Mouse (Mus musculus) liver, postnatal 0 days (tissue): ENCODE results near the gene Gm49711.

Experiments used
- CTCF ChIP-seq: sonication (generic); IDR thresholded peaks from 2 replicates; pipeline ENCODE4 v1.5.1; 2016; ENCODE audit warnings: antibody characterized with exemption, low read depth
- EP300 ChIP-seq: IDR thresholded peaks from 2 replicates; pipeline ENCODE4 v1.6.1; 2016; ENCODE audit warnings: antibody characterized with exemption, low read depth, mild to moderate bottlenecking

- TF ChIP-seq CTCF (no peak), EP300 (no peak)
These were observed 18.7 kb downstream of the Gm49711 start for GRCm38 (mm10) chr16:92076797-92077196.
